Mouse (Mus musculus) limb, embryonic 12.5 days (tissue): ENCODE data around the gene 1700113H08Rik. TPM values are rescaled to one million over a fixed set of nuclear protein-coding genes. Genes with fewer than 3 reads are reported as not detected.

Experiments used
- ATAC-seq: fragments of 200-750 bp; cut with Nextera tagmentation; 2 replicates; pipeline ENCODE4 v1.8.0; 2017; ENCODE audit warnings: low read depth, moderate TSS enrichment; ENCODE audit not compliant: insufficient number of reproducible peaks, insufficient read depth, low FRiP score, low TSS enrichment
- H3K27ac ChIP-seq: fragments of 300-500 bp; sonication (generic); 2 replicates; pipeline ENCODE4 v1.5.1; 2016; ENCODE audit warnings: mild to moderate bottlenecking, moderate library complexity
- H3K27me3 ChIP-seq: fragments of 300-500 bp; sonication (generic); 2 replicates; pipeline ENCODE4 v1.6.1; 2016; ENCODE audit warnings: mild to moderate bottlenecking, moderate library complexity
- H3K36me3 ChIP-seq: fragments of 300-500 bp; sonication (generic); 2 replicates; pipeline ENCODE4 v1.6.1; 2016; ENCODE audit warnings: mild to moderate bottlenecking, moderate library complexity
- H3K4me1 ChIP-seq: fragments of 300-500 bp; sonication (generic); replicated peaks from 2 replicates; pipeline ENCODE4 v1.6.1; 2016
- H3K4me2 ChIP-seq: fragments of 300-500 bp; sonication (generic); 2 replicates; pipeline ENCODE4 v1.6.1; 2016; ENCODE audit warnings: mild to moderate bottlenecking, moderate library complexity
- H3K4me3 ChIP-seq: fragments of 300-500 bp; sonication (generic); replicated peaks from 2 replicates; pipeline ENCODE4 v1.5.1; 2016; ENCODE audit warnings: mild to moderate bottlenecking
- H3K9ac ChIP-seq: fragments of 300-500 bp; sonication (generic); replicated peaks from 2 replicates; pipeline ENCODE4 v1.6.1; 2016; ENCODE audit warnings: mild to moderate bottlenecking, moderate library complexity
- H3K9me3 ChIP-seq: fragments of 300-500 bp; sonication (generic); 2 replicates; pipeline ENCODE4 v1.6.1; 2016; ENCODE audit warnings: mild to moderate bottlenecking, moderate library complexity
- WGBS: fragments of 180-500 bp; shearing (Covaris S2); methylation state at CpG from one replicate; pipeline ENCODE4 v1.1.7; 2016; 5-methylcytosine and 5-hydroxymethylcytosine counted together
- polyA plus RNA-seq: library from polyadenylated mRNA; unstranded; fragments of >200 nt; fragmentation: Nextera tagmentation; extraction: Ambion mirVana; gene quantifications from 2 replicates; pipeline ENCODE4 v1.2.1, GENCODE M21; 2016

1700113H08Rik gene
- polyA plus RNA-seq, 1 experiment from 2014 or later, result not detected

DNA sequence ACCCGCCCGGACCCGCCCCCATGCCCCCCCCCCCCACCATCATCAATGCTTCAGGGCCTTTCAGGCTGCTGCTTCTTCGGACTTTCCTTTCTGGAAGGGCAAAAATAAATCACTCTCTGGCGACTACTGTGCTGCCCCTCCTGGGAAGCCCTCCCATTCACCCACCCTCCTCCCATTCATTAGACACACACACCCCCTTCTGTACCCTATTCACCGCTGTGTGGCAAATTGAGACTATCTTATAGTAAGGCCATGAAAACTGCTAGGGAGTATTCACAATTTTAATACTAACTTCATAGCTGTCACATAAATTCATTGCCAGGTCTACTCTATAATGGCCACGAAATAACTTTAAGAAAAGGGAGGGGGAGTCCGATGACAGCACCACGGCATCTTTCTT, 1.1 kb downstream of the 1700113H08Rik start:
- no peak for ATAC-seq

DNA sequence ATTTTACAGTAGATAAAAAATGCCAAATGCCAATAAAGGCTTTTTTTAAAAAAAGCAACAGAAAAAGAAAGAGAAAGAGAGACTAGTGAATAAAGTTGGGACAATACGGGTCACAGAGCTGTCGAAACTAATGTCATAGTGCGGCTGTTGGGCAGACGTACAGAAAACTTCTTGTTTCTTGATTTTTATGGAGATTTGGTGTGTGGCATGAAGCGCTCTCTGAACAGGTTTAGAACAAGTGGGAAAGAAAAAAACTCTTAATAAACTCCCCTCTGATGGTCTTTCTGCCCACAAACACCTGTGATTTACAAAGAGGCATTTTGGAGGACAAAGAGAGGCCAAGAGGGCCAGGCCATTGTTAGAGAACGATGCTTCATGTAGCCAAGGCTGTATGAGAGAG, 1.6 kb downstream of the 1700113H08Rik start:
- no peak overlapping the region for H3K9ac ChIP-seq
- ATAC-seq, result no peak
- 0 out of 2 replicates have a peak, but pooled peaks cover 6% of the 10 kb centered on the region for H3K27me3 ChIP-seq
- 84% methylated on average over 6 of the region's 6 CpGs for WGBS
- no peaks in the 10 kb centered on the region for H3K36me3 ChIP-seq
- H3K4me1 ChIP-seq, result peaks cover 4% of the 10 kb centered on the region
- no peak overlapping the region for H3K4me2 ChIP-seq
- H3K4me3 ChIP-seq, result no peak overlapping the region
- H3K27ac ChIP-seq, result no peak overlapping the region
- no peaks in the 10 kb centered on the region for H3K9me3 ChIP-seq

More for the DNA sequence above, 1.1 kb downstream of the 1700113H08Rik start:
- Histone ChIP-seq H3K4me3 (peak overlapping the region; percentile 57; the same call in 1 of the 2 replicates), H3K27me3 (0 out of 2 replicates have a peak, but pooled peaks cover 6% of the 10 kb centered on the region), H3K4me1 (peaks cover 4% of the 10 kb centered on the region), H3K27ac (no peak overlapping the region), H3K9me3 (no peaks in the 10 kb centered on the region), H3K36me3 (no peaks in the 10 kb centered on the region), H3K9ac (0 out of 2 replicates have a peak overlapping the region, but pooled peaks have one; percentile 51), H3K4me2 (peak overlapping the region; percentile 91)
- WGBS, result 23% methylated on average over 9 of the region's 9 CpGs

DNA sequence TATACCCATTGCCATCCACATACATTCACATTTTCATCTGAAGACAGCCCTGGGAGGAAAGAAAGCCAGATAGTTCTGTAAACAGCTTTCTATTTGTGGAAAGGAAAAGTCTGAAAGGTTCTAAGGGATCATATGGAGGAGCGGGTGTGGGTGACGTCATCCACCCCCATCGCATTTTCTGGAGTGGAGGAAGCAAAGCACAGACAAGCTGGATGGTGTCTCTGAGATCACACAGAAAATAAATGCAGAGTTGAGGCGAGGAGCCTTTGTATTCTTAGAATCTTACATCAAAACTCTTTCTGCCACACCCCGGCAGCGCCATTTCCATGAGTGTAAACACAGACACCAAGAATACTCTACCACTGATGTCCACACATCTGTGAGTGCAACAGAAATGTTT, 26.4 kb downstream of the 1700113H08Rik start:
- no peaks in the 10 kb centered on the region for H3K9me3 ChIP-seq
- H3K36me3 ChIP-seq, result no peaks in the 10 kb centered on the region
- H3K27me3 ChIP-seq, result no peaks in the 10 kb centered on the region
- 88% methylated on average over 6 of the region's 6 CpGs for WGBS
- H3K9ac ChIP-seq, result no peak overlapping the region
- H3K4me3 ChIP-seq, result no peak overlapping the region
- no peak for ATAC-seq
- H3K4me2 ChIP-seq, result no peak overlapping the region
- no peaks in the 10 kb centered on the region for H3K4me1 ChIP-seq
- H3K27ac ChIP-seq, result no peak overlapping the region

DNA sequence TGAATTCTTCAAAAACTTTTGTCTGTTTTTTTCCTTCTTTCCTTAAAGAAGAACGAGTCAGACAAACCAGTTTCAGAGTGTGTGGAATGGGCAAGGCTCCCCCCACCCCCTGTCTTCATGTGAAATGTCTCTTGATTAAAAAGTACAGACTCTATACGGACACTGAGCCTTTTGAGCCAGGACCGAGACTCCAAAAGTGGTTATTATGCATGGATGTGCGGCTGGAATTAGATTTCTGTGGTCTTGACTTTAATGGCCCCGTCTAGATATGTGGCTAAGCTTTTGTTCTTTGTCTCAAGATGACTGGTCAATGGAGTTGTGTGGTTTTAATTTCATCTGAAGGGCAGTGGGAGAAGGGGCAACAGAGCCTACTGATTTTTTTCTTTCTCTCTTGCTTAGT, 29.8 kb downstream of the 1700113H08Rik start:
- no peak overlapping the region for H3K4me3 ChIP-seq
- ATAC-seq, result no peak
- H3K36me3 ChIP-seq, result no peaks in the 10 kb centered on the region
- H3K4me2 ChIP-seq, result no peak overlapping the region
- H3K27ac ChIP-seq, result no peak overlapping the region
- no peak overlapping the region for H3K9ac ChIP-seq
- no peaks in the 10 kb centered on the region for H3K27me3 ChIP-seq
- H3K9me3 ChIP-seq, result no peaks in the 10 kb centered on the region
- WGBS, result 70% methylated on average over 5 of the region's 5 CpGs
- no peaks in the 10 kb centered on the region for H3K4me1 ChIP-seq

DNA sequence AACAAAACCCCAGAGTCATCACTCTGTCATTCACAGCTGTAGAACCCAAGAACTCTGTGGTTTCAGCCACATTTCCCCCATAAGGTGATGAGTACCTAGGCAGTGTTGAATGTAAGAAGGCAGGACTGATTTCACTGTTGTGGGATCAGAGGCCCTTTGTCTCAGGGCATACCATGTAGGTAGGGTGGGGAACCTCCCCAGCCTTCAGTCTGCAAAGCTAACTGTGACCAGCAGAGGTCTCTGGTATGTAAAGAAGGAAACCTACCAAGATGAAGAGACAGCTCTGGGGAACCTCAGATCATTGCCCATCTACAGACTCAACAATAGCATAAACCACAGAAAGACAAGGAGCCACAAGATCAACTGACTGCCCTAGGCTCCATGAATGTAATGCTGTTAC, 36.4 kb downstream of the 1700113H08Rik start:
- H3K27me3 ChIP-seq, result no peaks in the 10 kb centered on the region
- no peaks in the 10 kb centered on the region; the same call in 1 of the 2 replicates for H3K4me1 ChIP-seq
- no peak for ATAC-seq
- no peaks in the 10 kb centered on the region for H3K36me3 ChIP-seq
- H3K4me2 ChIP-seq, result no peak overlapping the region
- H3K9me3 ChIP-seq, result no peaks in the 10 kb centered on the region
- no peak overlapping the region for H3K27ac ChIP-seq
- no peak overlapping the region for H3K9ac ChIP-seq
- no peak overlapping the region for H3K4me3 ChIP-seq

DNA sequence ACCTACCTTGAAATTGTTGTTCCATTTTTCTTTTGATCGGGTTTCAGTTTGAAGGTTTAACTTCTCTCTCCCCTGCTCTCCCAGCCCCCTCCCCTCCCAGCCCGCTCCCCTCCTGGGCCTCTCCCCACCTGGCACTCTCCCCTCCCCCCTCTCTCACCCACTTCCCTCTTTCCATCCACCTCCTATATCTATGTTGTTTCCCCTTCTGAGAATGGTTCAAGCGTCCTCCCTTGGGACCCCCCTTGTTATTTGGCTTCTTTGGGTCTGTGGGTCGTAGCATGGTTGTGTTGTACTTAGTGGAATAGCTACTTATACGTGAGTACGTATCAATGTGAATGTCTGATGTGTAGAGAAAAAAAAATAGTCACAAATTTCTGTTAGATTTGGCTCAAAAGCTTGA, 40.9 kb downstream of the 1700113H08Rik start:
- Histone ChIP-seq H3K4me2 (no peak overlapping the region), H3K27ac (no peak overlapping the region), H3K4me3 (no peak overlapping the region), H3K36me3 (no peaks in the 10 kb centered on the region), H3K4me1 (peaks cover 29% of the 10 kb centered on the region), H3K9ac (no peak overlapping the region), H3K9me3 (no peaks in the 10 kb centered on the region), H3K27me3 (no peaks in the 10 kb centered on the region)
- WGBS, result 62% methylated on average over 6 of the region's 6 CpGs
- ATAC-seq, result no peak

DNA sequence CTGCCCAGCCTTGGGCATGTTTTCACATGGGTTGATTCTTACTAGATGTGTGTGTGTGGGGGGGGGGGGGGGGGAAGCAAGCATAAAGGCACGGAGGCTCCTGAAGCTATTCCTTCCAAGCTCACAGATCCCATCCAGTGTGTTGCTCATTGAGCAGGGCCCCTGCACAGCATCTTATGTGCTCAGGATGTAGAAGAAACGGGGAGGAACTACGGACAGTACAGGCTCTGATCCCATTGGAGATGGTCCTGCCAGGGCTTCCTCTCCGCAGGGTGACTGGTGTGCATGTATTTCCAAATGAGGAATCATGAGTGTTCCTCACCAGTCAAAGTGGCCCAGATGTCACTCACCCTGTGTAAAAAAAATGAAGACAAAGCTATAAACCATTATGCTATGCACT, 42.8 kb downstream of the 1700113H08Rik start:
- ATAC-seq, result no peak
- Histone ChIP-seq H3K27ac (no peak overlapping the region), H3K9me3 (no peaks in the 10 kb centered on the region), H3K4me2 (no peak overlapping the region), H3K27me3 (no peaks in the 10 kb centered on the region), H3K9ac (no peak overlapping the region), H3K36me3 (no peaks in the 10 kb centered on the region), H3K4me1 (peaks cover 29% of the 10 kb centered on the region), H3K4me3 (no peak overlapping the region)
- WGBS, result 71% methylated on average over 4 of the region's 4 CpGs

DNA sequence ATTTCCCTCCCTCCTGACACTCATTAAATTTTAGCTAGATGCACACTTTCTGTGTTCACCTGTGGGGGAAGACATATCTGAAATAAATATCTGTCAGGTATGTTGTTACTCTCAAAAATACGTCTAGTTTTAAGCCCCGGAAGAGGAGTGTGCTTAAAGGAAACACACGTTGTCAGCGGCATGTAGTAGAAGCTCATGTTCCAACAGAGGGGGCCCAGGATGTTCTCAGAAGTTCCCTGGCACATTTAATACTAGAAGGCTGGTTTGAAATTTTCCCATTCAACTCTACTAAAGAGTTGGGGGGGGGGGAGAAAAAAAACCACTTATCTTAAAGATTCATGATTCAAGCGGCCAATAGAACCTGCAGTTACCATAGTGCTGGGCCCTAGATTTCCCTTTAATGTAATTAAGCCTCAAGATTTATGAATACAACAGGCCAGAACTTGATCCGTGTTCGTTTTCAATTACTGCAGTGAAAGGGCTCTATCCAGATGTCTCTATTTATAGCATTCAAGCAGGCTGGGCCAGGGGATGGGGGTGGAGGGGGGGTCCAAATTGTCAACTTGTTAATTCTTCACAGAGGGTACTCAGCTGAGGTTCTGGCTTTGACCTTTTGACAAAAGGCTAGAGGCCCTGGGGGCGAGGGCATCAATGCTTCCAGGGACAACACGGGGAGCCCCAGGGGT, 43.6 kb downstream of the 1700113H08Rik start:
- Histone ChIP-seq H3K27me3 (no peaks in the 10 kb centered on the region), H3K4me3 (no peak overlapping the region), H3K9ac (no peak overlapping the region), H3K4me1 (peaks cover 29% of the 10 kb centered on the region), H3K27ac (no peak overlapping the region), H3K4me2 (peak overlapping the region; percentile 11; the same call in 1 of the 2 replicates), H3K9me3 (no peaks in the 10 kb centered on the region), H3K36me3 (no peaks in the 10 kb centered on the region)
- WGBS, result 5% methylated on average over 9 of the region's 9 CpGs
- peak; percentile 44; the same call in 1 of the 2 replicates for ATAC-seq

DNA sequence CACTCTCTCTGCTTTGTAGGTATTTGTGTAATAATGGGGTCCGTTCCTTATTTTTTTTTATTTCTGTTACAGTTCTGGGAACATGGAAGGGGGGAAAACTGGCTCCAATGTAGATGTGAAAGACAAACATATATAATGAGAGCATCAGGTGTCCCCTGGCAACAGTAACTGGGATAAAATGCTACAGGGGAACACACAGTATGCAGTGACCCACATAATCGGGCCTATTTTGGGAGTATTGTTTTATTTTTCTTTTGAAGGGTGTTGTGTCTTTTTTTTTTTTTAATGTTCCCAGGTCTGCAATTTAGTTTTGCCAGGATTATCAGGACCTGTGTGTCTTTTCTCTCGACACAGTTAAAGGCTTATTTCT, 44.1 kb downstream of the 1700113H08Rik start:
- H3K4me1 ChIP-seq, result peaks cover 29% of the 10 kb centered on the region
- no peak overlapping the region for H3K4me3 ChIP-seq
- H3K27me3 ChIP-seq, result no peaks in the 10 kb centered on the region
- no peaks in the 10 kb centered on the region for H3K36me3 ChIP-seq
- ATAC-seq, result no peak
- H3K9ac ChIP-seq, result no peak overlapping the region
- peak overlapping the region; percentile 11; the same call in 1 of the 2 replicates for H3K4me2 ChIP-seq
- H3K27ac ChIP-seq, result no peak overlapping the region
- no peaks in the 10 kb centered on the region for H3K9me3 ChIP-seq
- WGBS, result 30% methylated on average over 3 of the region's 3 CpGs

DNA sequence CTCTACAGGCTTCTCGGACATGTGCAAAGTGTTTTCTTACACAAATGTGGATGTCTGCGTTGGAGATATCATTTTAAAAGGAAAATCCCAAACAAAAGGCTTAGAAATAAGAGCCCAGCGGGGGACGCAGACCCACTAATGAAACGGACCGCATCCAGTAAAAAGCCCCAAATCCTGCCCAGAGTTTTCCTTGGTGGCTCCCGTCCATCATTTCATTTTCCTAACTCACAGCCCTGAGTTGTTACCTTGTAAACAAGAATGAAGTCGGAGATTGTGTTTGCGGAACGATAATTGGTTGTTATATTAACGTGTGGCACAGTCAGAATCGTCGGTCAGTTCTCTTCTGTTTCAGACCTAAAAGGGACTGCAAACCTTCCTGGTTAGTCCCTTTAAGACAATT, 44.6 kb downstream of the 1700113H08Rik start:
- WGBS, result 37% methylated on average over 13 of the region's 13 CpGs
- H3K4me2 ChIP-seq, result 0 out of 2 replicates have a peak overlapping the region, but pooled peaks have one; percentile 24
- no peak overlapping the region for H3K9ac ChIP-seq
- no peak overlapping the region for H3K4me3 ChIP-seq
- ATAC-seq, result no peak
- peaks cover 29% of the 10 kb centered on the region for H3K4me1 ChIP-seq
- H3K27me3 ChIP-seq, result no peaks in the 10 kb centered on the region
- H3K9me3 ChIP-seq, result no peaks in the 10 kb centered on the region
- no peaks in the 10 kb centered on the region for H3K36me3 ChIP-seq
- no peak overlapping the region for H3K27ac ChIP-seq

DNA sequence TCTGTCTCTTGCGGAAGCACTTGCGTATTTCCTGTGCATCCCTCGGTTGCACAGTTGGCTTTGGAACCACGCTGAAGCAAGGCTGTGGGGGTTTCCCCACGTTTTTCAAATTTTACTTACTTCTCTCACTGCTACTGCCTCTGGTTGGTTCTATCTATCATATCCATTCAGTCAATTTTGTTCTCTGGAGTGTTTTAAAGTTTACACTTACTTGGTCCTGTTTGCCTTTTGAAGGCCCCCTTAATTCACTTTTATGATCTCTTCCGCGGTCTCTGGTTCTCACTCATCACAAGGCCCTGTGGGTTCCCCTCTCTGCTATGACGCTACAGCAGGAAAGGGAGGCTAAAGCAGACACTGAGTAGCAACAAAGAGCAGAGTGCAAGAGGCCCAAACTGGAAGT, 45.4 kb downstream of the 1700113H08Rik start:
- no peak overlapping the region for H3K9ac ChIP-seq
- WGBS, result 30% methylated on average over 8 of the region's 8 CpGs
- no peak for ATAC-seq
- peaks cover 29% of the 10 kb centered on the region for H3K4me1 ChIP-seq
- no peak overlapping the region for H3K27ac ChIP-seq
- no peak overlapping the region for H3K4me2 ChIP-seq
- no peaks in the 10 kb centered on the region for H3K9me3 ChIP-seq
- H3K27me3 ChIP-seq, result no peaks in the 10 kb centered on the region
- H3K4me3 ChIP-seq, result no peak overlapping the region
- H3K36me3 ChIP-seq, result no peaks in the 10 kb centered on the region
